Mouse (Mus musculus): ENCODE measurements at regions not wholly inside any gene's neighbourhood (a gene's known extent, or its start where the extent isn't known, plus 50 kb on each side); places are given as distances from the start of the nearest gene placed in this dataset.

- TF ChIP-seq HCFC1 (IDR thresholded peaks at IDR 0.05; ENCODE audit: low read depth, low read length) = 0 out of 2 replicates have a peak, but pooled peaks have one; percentile 16
- peak; percentile 68 for TF ChIP-seq ETS1 (conservative IDR thresholded peaks at IDR 0.05; ENCODE audit: low read depth, low read length)
- no peak for TF ChIP-seq USF2 (conservative IDR thresholded peaks at IDR 0.05; ENCODE audit: low read depth, low read length)
- no peak for TF ChIP-seq SMC3 (IDR thresholded peaks at IDR 0.05; ENCODE audit: low read depth, low read length)
- TF ChIP-seq ZKSCAN1 (IDR thresholded peaks at IDR 0.05; ENCODE audit: borderline replicate concordance, low read depth, low read length) = no peak
- TF ChIP-seq MAX (IDR thresholded peaks at IDR 0.05; ENCODE audit: low read length) = no peak
- TF ChIP-seq RCOR1 (conservative IDR thresholded peaks at IDR 0.05; ENCODE audit: low read depth, low read length) = peak; percentile 96
- TF ChIP-seq POLR2AphosphoS2 (IDR thresholded peaks at IDR 0.05; ENCODE audit: low read depth, low read length) = no peak
- peak; percentile 82 for TF ChIP-seq JUN (IDR thresholded peaks at IDR 0.05; ENCODE audit: insufficient read depth, low read depth, low read length)
- TF ChIP-seq BHLHE40 (IDR thresholded peaks at IDR 0.05; ENCODE audit: low read depth, low read length) = peak; percentile 58
- TF ChIP-seq ZNF384 (IDR thresholded peaks at IDR 0.05; ENCODE audit: low read depth, low read length) = no peak
These were observed 283.5 kb upstream of the Rarb start (continued) for GRCm38 (mm10) chr14:17102486-17102885.

- Histone ChIP-seq H3K4me2 (ENCODE audit: insufficient read depth, low read depth, poor library complexity, severe bottlenecking) (no peak overlapping the region), H3K9ac (ENCODE audit: insufficient read depth, low read depth) (no peak overlapping the region), H3K4me1 (ENCODE audit: control insufficient read depth in 1 of 2, insufficient read depth in 2 of 2) (peaks cover 0 to 4% of the 10 kb centered on the region in 2 experiments; a peak in 1 of 4 replicates), H3K79me2 (replicated peaks; ENCODE audit: control insufficient read depth, extremely low read depth, insufficient read depth, poor library complexity, severe bottlenecking) (no peaks in the 10 kb centered on the region), H3K36me3 (replicated peaks in 1 of 2; ENCODE audit: control insufficient read depth in 1 of 2, insufficient read depth in 1 of 2, low read length in 1 of 2) (no peaks in the 10 kb centered on the region), H3K4me3 (replicated peaks in 1 of 3; ENCODE audit: low read depth in 2 of 3, low read length in 2 of 3, poor library complexity in 1 of 3) (no peak overlapping the region), H3K27me3 (replicated peaks) (no peaks in the 10 kb centered on the region), H3K9me3 (replicated peaks; ENCODE audit: low read length) (no peaks in the 10 kb centered on the region), H3K27ac (ENCODE audit: insufficient read depth, low read depth) (no peak overlapping the region)
- dilution Hi-C loops (cut with MboI; ENCODE audit: extremely low pct_ligation_motif_present, extremely low pct_unique_long_range_greater_than_20kb, low sequenced_read_pairs) = no loop called here
- TF ChIP-seq TCF12 (IDR thresholded peaks at IDR 0.05; ENCODE audit: low read depth, low read length) (no peak), MAX (IDR thresholded peaks at IDR 0.05; ENCODE audit: low read length) (no peak), ZMIZ1 (IDR thresholded peaks at IDR 0.05; ENCODE audit: low read depth, low read length) (no peak), PAX5 (IDR thresholded peaks at IDR 0.05; ENCODE audit: low read length) (no peak), GABPA (IDR thresholded peaks at IDR 0.05; ENCODE audit: insufficient replicate concordance, low read depth, low read length) (no peak), MYC (IDR thresholded peaks at IDR 0.05; ENCODE audit: low read depth, low read length) (no peak), E2F4 (IDR thresholded peaks at IDR 0.05; ENCODE audit: insufficient replicate concordance, low read depth, low read length) (no peak), NELFE (IDR thresholded peaks at IDR 0.05; ENCODE audit: low read depth, low read length) (no peak), EP300 (IDR thresholded peaks at IDR 0.05; ENCODE audit: low read length) (no peak), MAZ (IDR thresholded peaks at IDR 0.05; ENCODE audit: low read depth, low read length) (no peak), IRF4 (IDR thresholded peaks at IDR 0.05; ENCODE audit: low read depth, low read length) (no peak), ZKSCAN1 (IDR thresholded peaks at IDR 0.05; ENCODE audit: borderline replicate concordance, low read depth, low read length) (no peak), JUND (conservative IDR thresholded peaks at IDR 0.05; ENCODE audit: low read depth, low read length) (no peak), MXI1 (IDR thresholded peaks at IDR 0.05; ENCODE audit: low read depth, low read length) (no peak), RAD21 (IDR thresholded peaks at IDR 0.05; ENCODE audit: low read depth, low read length) (no peak), SIN3A (IDR thresholded peaks at IDR 0.05; ENCODE audit: low read length) (no peak), BHLHE40 (IDR thresholded peaks at IDR 0.05; ENCODE audit: low read depth, low read length) (no peak), JUN (IDR thresholded peaks at IDR 0.05; ENCODE audit: insufficient read depth, low read depth, low read length) (no peak), ZNF384 (IDR thresholded peaks at IDR 0.05; ENCODE audit: low read depth, low read length) (no peak)
- DNase-seq (ENCODE audit: extremely low read depth) = no peak
- in situ Hi-C loops (cut with MboI; ENCODE audit: low pct_ligation_motif_present, low pct_unique_long_range_greater_than_20kb, low sequenced_read_pairs) = no loop called here
These were observed 271.6 kb upstream of the Rarb start for GRCm38 (mm10) chr14:17090573-17090937.

Measured in CH12.LX (cell line).